ENCODE assay signal across 13 mouse cellular contexts in genomic region chr19:25186316-25186715, GRCm38 (mm10). TPM values are rescaled to one million over a fixed set of nuclear protein-coding genes. Genes with fewer than 3 reads are reported as not detected.
A peak's percentile ranks its signal among the peaks of the same experiment; 100 is the strongest.
DNase-seq lines count a peak whose midpoint lies in the region; ATAC-seq lines count a peak whose summit lies in the region.
"Had no signal": no experiment of that assay in that cellular context is flagged by ENCODE, and none has a peak within 500 bp of the region (broad histone marks: within the 10 kb centered on the region; RNA-seq: fewer than 3 reads in every experiment).

No protein-coding gene starts in this region.

- no peaks in the 10 kb centered on the region for H3K27me3 ChIP-seq in kidney, embryonic 15.5 days
- no peaks in the 10 kb centered on the region for H3K27me3 ChIP-seq in hindbrain, embryonic 11.5 days (ENCODE audit: control insufficient read depth, insufficient read depth, low read length)
- H3K27me3 ChIP-seq: hindbrain, embryonic 12.5 days; Patski had no signal

- H3K4me2 ChIP-seq in kidney, embryonic 15.5 days, result no peak overlapping the region
- no peak overlapping the region for H3K4me2 ChIP-seq in hindbrain, embryonic 11.5 days (replicated peaks; ENCODE audit: low read depth, low read length)
- H3K4me2 ChIP-seq: hindbrain, embryonic 12.5 days had no signal

- H3K27ac ChIP-seq in kidney, embryonic 15.5 days, result peak overlapping the region; percentile 76; the same call in 1 of the 2 replicates
- no peak overlapping the region for H3K27ac ChIP-seq in hindbrain, embryonic 11.5 days (ENCODE audit: low read depth, low read length)
- H3K27ac ChIP-seq: hindbrain, embryonic 12.5 days; limb, embryonic 10.5 days; macrophage had no signal

- ATAC-seq in kidney, embryonic 15.5 days (replicated peaks; ENCODE audit: low FRiP score), result no peak
- no peak for ATAC-seq in hindbrain, embryonic 11.5 days (ENCODE audit: low FRiP score)
- ATAC-seq: forebrain, embryonic 14.5 days; Patski had no signal

- H3K9me3 ChIP-seq in kidney, embryonic 15.5 days (replicated peaks), result no peaks in the 10 kb centered on the region
- no peaks in the 10 kb centered on the region for H3K9me3 ChIP-seq in hindbrain, embryonic 11.5 days (ENCODE audit: control insufficient read depth, low read length)
- H3K9me3 ChIP-seq: hindbrain, embryonic 12.5 days; limb, embryonic 10.5 days had no signal

- no peak for DNase-seq in kidney, adult 18-20 months
- DNase-seq in NIH3T3 (ENCODE audit: low read depth), result peak; percentile 68
- peak; percentile 77 for DNase-seq in adrenal gland, postnatal 14 days
- DNase-seq in heart, postnatal 10 days, result peak; percentile 75 to 79
- no peak for DNase-seq in hindbrain, embryonic 11.5 days (ENCODE audit: low spot score)
- DNase-seq in cerebellum, adult 11-12 months, result no peak
- no peak for DNase-seq in right cerebral cortex, adult 18-20 months

- H3K4me3 ChIP-seq in kidney, embryonic 15.5 days (replicated peaks), result no peak overlapping the region
- no peak overlapping the region for H3K4me3 ChIP-seq in hindbrain, embryonic 11.5 days (ENCODE audit: low read depth, low read length)
- H3K4me3 ChIP-seq: hindbrain, embryonic 12.5 days; limb, embryonic 10.5 days had no signal

- intact Hi-C loops in heart, postnatal 10 days (cut with DNase I), result no loop called here

- peaks cover 41% of the 10 kb centered on the region for H3K4me1 ChIP-seq in kidney, embryonic 15.5 days
- H3K4me1 ChIP-seq in hindbrain, embryonic 11.5 days (replicated peaks; ENCODE audit: control insufficient read depth, insufficient read depth, low read length), result no peaks in the 10 kb centered on the region
- H3K4me1 ChIP-seq: hindbrain, embryonic 12.5 days had no signal

- no peaks in the 10 kb centered on the region for H3K36me3 ChIP-seq in kidney, embryonic 15.5 days
- no peaks in the 10 kb centered on the region for H3K36me3 ChIP-seq in hindbrain, embryonic 11.5 days (ENCODE audit: control insufficient read depth, insufficient read depth, low read length)
- H3K36me3 ChIP-seq: hindbrain, embryonic 12.5 days; limb, embryonic 10.5 days had no signal

- WGBS in kidney, embryonic 15.5 days, result 58% methylated on average over 5 of the region's 5 CpGs
- WGBS in hindbrain, embryonic 11.5 days, result 89% methylated on average over 5 of the region's 5 CpGs

- H3K9ac ChIP-seq in kidney, embryonic 15.5 days, result no peak overlapping the region
- H3K9ac ChIP-seq in hindbrain, embryonic 11.5 days (ENCODE audit: low read depth, low read length), result no peak overlapping the region
- H3K9ac ChIP-seq: hindbrain, embryonic 12.5 days had no signal

RNA-seq across cellular contexts. Expression of gene Kank1, which starts 50.5 kb away (rescaled TPM):
- 26.2 and 26.5 TPM in 2 replicates for polyA plus RNA-seq in kidney, embryonic 15.5 days (2015; fragmentation: Nextera tagmentation; extraction: Ambion mirVana)
- 22.3 and 26.1 TPM in 2 replicates for total RNA-seq in adrenal gland, postnatal 14 days (2021)
- 10 to 100 TPM; 40.1 to 51.6 TPM for total RNA-seq in heart, postnatal 10 days (2021)
- 11.5 and 12.0 TPM in 2 replicates for polyA plus RNA-seq in hindbrain, embryonic 11.5 days (2014; fragmentation: Nextera tagmentation; extraction: Ambion mirVana)
- polyA plus RNA-seq: macrophage had no signal

Comparison
In these comparisons a context has a peak if more than half of its experiments do, and no peak if none do; other contexts are left out.
1. DNase-seq: peak in NIH3T3 (single experiment), adrenal gland, postnatal 14 days (single experiment) and heart, postnatal 10 days (2 of 2); none in kidney, adult 18-20 months (single experiment), hindbrain, embryonic 11.5 days (single experiment), cerebellum, adult 11-12 months (single experiment) and right cerebral cortex, adult 18-20 months (single experiment).